Mouse (Mus musculus) cerebellum, adult 11 months (tissue): ENCODE measurements around the gene Prkce.
"Not testable (repeated sequence)": the region's sequence is repeated elsewhere in the genome, so short reads cannot be mapped to it uniquely, and the experiment has no call there.

Experiments used
- DNase-seq: peaks from one replicate; pipeline ENCODE4 v3.0.0; 2022

Prkce gene

GRCm38 (mm10) chr17:86456512-86456911 is 288.9 kb downstream of the Prkce start:
- DNase-seq: no peak

GRCm38 (mm10) chr17:86458302-86458980 is 290.9 kb downstream of the Prkce start:
- no peak for DNase-seq

GRCm38 (mm10) chr17:86460645-86461430 is 293.3 kb downstream of the Prkce start:
- DNase-seq: no peak

- DNase-seq: no peak
Observed at GRCm38 (mm10) chr17:86463369-86463768, 295.8 kb downstream of the Prkce start.

GRCm38 (mm10) chr17:86464197-86464596 is 296.6 kb downstream of the Prkce start:
- DNase-seq: no peak

- DNase-seq: peak; percentile 91
Observed at GRCm38 (mm10) chr17:86464689-86465363, 297.2 kb downstream of the Prkce start.

GRCm38 (mm10) chr17:86465865-86466264 is 298.3 kb downstream of the Prkce start:
- no peak for DNase-seq

- DNase-seq: no peak
Observed at GRCm38 (mm10) chr17:86466412-86466811, 298.8 kb downstream of the Prkce start.

- no peak for DNase-seq
Observed at GRCm38 (mm10) chr17:86466871-86467270, 299.3 kb downstream of the Prkce start.

- no peak for DNase-seq
Observed at GRCm38 (mm10) chr17:86467291-86467898, 299.8 kb downstream of the Prkce start.

GRCm38 (mm10) chr17:86467967-86468366 is 300.4 kb downstream of the Prkce start:
- no peak for DNase-seq

- DNase-seq: no peak
Observed at GRCm38 (mm10) chr17:86470160-86470559, 302.6 kb downstream of the Prkce start.

GRCm38 (mm10) chr17:86471684-86472083 is 304.1 kb downstream of the Prkce start:
- DNase-seq: peak; percentile 76

- DNase-seq: no peak
Observed at GRCm38 (mm10) chr17:86476674-86477073, 309.1 kb downstream of the Prkce start.

GRCm38 (mm10) chr17:86477401-86477800 is 309.8 kb downstream of the Prkce start:
- DNase-seq: not testable (repeated sequence)

GRCm38 (mm10) chr17:86479406-86479805 is 311.8 kb downstream of the Prkce start:
- no peak for DNase-seq

GRCm38 (mm10) chr17:86482675-86483074 is 315.1 kb downstream of the Prkce start:
- no peak for DNase-seq

GRCm38 (mm10) chr17:86484087-86484737 is 316.6 kb downstream of the Prkce start:
- peak; percentile 66 for DNase-seq

GRCm38 (mm10) chr17:86486657-86487056 is 319.1 kb downstream of the Prkce start:
- DNase-seq: no peak

- no peak for DNase-seq
Observed at GRCm38 (mm10) chr17:86487450-86487849, 319.9 kb downstream of the Prkce start.

- DNase-seq: no peak
Observed at GRCm38 (mm10) chr17:86489827-86490226, 322.2 kb downstream of the Prkce start.

GRCm38 (mm10) chr17:86492376-86492775 is 324.8 kb downstream of the Prkce start:
- no peak for DNase-seq
